Mouse (Mus musculus): ENCODE measurements at regions not wholly inside any gene's neighbourhood (a gene's known extent, or its start where the extent isn't known, plus 50 kb on each side); places are given as distances from the start of the nearest gene placed in this dataset.

GRCm38 (mm10) chr17:15882803-15883202 is 52.0 kb upstream of the Rgmb start:
- H3K27ac ChIP-seq (ENCODE audit: low read length) = peak overlapping the region; percentile 35; the same call in 1 of the 2 replicates

GRCm38 (mm10) chr17:15882245-15882644 is 51.4 kb upstream of the Rgmb start:
- Histone ChIP-seq H3K27me3 (ENCODE audit: control insufficient read depth, insufficient read depth, low read depth, low read length) (no peaks in the 10 kb centered on the region), H3K4me2 (ENCODE audit: low read length) (no peak overlapping the region), H3K27ac (ENCODE audit: low read length) (peak overlapping the region; percentile 35; the same call in 1 of the 2 replicates), H3K4me3 (ENCODE audit: low read depth, low read length) (no peak overlapping the region), H3K36me3 (ENCODE audit: control insufficient read depth, insufficient read depth, low read length) (no peaks in the 10 kb centered on the region), H3K9ac (ENCODE audit: low read depth, low read length) (no peak overlapping the region), H3K9me3 (replicated peaks; ENCODE audit: control insufficient read depth, low read length, poor library complexity, severe bottlenecking) (no peaks in the 10 kb centered on the region), H3K4me1 (ENCODE audit: control insufficient read depth, insufficient read depth, low read length) (peaks cover 6% of the 10 kb centered on the region; the same call in 1 of the 2 replicates)
- 84% methylated on average over 2 of the region's 2 CpGs for WGBS
- ATAC-seq = no peak

More at GRCm38 (mm10) chr17:15882803-15883202, 52.0 kb upstream of the Rgmb start:
- no peaks in the 10 kb centered on the region for H3K36me3 ChIP-seq (ENCODE audit: control insufficient read depth, insufficient read depth, low read length)
- H3K4me1 ChIP-seq (ENCODE audit: control insufficient read depth, insufficient read depth, low read length) = peaks cover 6% of the 10 kb centered on the region; the same call in 1 of the 2 replicates
- ATAC-seq = peak; percentile 75; the same call in 1 of the 2 replicates
- WGBS = 56% methylated on average over 7 of the region's 7 CpGs
- no peak overlapping the region for H3K4me3 ChIP-seq (ENCODE audit: low read depth, low read length)
- H3K27me3 ChIP-seq (ENCODE audit: control insufficient read depth, insufficient read depth, low read depth, low read length) = no peaks in the 10 kb centered on the region
- no peak overlapping the region for H3K9ac ChIP-seq (ENCODE audit: low read depth, low read length)
- no peaks in the 10 kb centered on the region for H3K9me3 ChIP-seq (replicated peaks; ENCODE audit: control insufficient read depth, low read length, poor library complexity, severe bottlenecking)
- H3K4me2 ChIP-seq (ENCODE audit: low read length) = peak overlapping the region; percentile 10
